Mouse (Mus musculus) midbrain, postnatal 0 days (tissue): ENCODE results near the gene Osmr. TPM values are rescaled to one million over a fixed set of nuclear protein-coding genes. Genes with fewer than 3 reads are reported as not detected.

ENCODE experiments used
- ATAC-seq: fragments of 200-750 bp; cut with Nextera tagmentation; 2 replicates; pipeline ENCODE4 v1.8.0; 2017; ENCODE audit warnings: moderate number of reproducible peaks, mild to moderate bottlenecking, moderate TSS enrichment, moderate library complexity; ENCODE audit not compliant: low FRiP score
- DNase-seq: peaks from one replicate; pipeline ENCODE4 v3.0.0-alpha.2; 2015; ENCODE audit warnings: low spot score
- H3K27ac ChIP-seq: fragments of 300-500 bp; sonication (generic); 2 replicates; pipeline ENCODE4 v1.5.1; 2014; ENCODE audit warnings: low read depth, mild to moderate bottlenecking, low read length, mixed read lengths
- H3K27me3 ChIP-seq: fragments of 300-500 bp; sonication (generic); 2 replicates; pipeline ENCODE4 v1.6.1; 2014; ENCODE audit warnings: low read length, control low read depth, mixed read lengths; ENCODE audit not compliant: insufficient read depth
- H3K36me3 ChIP-seq: fragments of 300-500 bp; sonication (generic); 2 replicates; pipeline ENCODE4 v1.6.1; 2014; ENCODE audit warnings: low read length, control low read depth, mixed read lengths; ENCODE audit not compliant: insufficient read depth
- H3K4me1 ChIP-seq: fragments of 300-500 bp; sonication (generic); 2 replicates; pipeline ENCODE4 v1.6.1; 2014; ENCODE audit warnings: mild to moderate bottlenecking, control low read depth, antibody characterized with exemption, low read length, mixed read lengths; ENCODE audit not compliant: insufficient read depth
- H3K4me2 ChIP-seq: fragments of 300-500 bp; sonication (generic); 2 replicates; pipeline ENCODE4 v1.6.1; 2014; ENCODE audit warnings: low read depth, mild to moderate bottlenecking, low read length, mixed read lengths; ENCODE audit not compliant: poor library complexity, severe bottlenecking
- H3K4me3 ChIP-seq: fragments of 300-500 bp; sonication (generic); 2 replicates; pipeline ENCODE4 v1.5.1; 2014; ENCODE audit warnings: low read depth, mild to moderate bottlenecking, low read length, moderate library complexity
- H3K9ac ChIP-seq: fragments of 300-500 bp; sonication (generic); replicated peaks from 2 replicates; pipeline ENCODE4 v1.6.1; 2014; ENCODE audit warnings: mild to moderate bottlenecking, low read length, moderate library complexity, mixed read lengths; ENCODE audit not compliant: poor library complexity, severe bottlenecking
- H3K9me3 ChIP-seq: fragments of 300-500 bp; sonication (generic); 2 replicates; pipeline ENCODE4 v1.6.1; 2016; ENCODE audit warnings: low read length, control low read depth
- CTCF ChIP-seq: IDR thresholded peaks from 2 replicates; pipeline ENCODE4 v1.5.1; 2016; ENCODE audit warnings: antibody characterized with exemption, mild to moderate bottlenecking
- WGBS: fragments of 180-500 bp; shearing (Covaris S2); extraction: QIAGEN DNeasy Blood & Tissue Kit; methylation state at CpG from one replicate; pipeline ENCODE4 v1.1.7; 2014; 5-methylcytosine and 5-hydroxymethylcytosine counted together
- polyA plus RNA-seq: library from polyadenylated mRNA; unstranded; fragments of >200 nt; fragmentation: Nextera tagmentation; extraction: Ambion mirVana; gene quantifications from 2 replicates; pipeline ENCODE4 v1.2.1, GENCODE M21; 2015
- total RNA-seq: library from RNA; depleted of rRNA; stranded (reverse); fragments of >200 nt; gene quantifications from 2 replicates; pipeline ENCODE4 v1.2.3, GENCODE M21; 2014

Osmr gene
- total and polyA plus RNA-seq, 2 experiments from 2014 or later, result 1.8 to 2.0 TPM

DNA sequence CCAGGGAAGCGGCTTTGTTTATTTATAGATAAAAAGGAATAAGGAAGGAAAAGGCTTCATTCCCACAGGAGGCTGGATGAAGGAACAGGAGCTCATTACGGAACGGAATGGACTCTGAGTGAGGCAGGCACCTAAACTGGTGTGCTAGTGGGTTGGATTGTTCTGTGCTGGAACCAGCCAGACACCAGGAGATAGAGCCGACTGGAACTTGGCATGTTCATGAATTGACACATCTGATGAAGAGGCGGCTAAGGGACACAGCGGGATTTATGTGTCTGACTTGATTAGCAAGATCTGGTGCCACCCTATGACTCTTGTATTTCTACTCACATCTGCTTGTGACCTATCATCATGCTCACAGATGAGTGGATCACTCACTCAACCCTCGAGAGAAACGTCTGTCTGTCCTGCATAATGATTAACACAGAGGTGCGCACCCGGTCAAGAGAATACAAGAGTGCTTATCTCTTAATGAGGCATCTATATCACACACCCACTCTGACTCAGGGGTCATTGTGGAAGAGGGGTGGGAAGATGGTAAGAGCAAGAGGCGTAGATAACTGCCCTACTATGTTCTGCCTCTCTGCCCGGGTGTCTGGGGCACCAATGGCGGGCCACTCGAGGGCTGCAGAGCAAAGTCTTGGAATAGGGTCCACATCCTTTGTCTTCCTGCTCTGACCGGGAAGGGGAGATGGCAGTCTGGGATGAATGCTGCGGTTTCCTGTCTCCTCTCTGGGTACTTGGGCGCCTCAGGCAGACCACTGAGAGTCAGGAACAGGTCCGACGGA, 31.7 kb upstream of the Osmr start:
- Histone ChIP-seq H3K27me3 (no peaks in the 10 kb centered on the region), H3K4me1 (no peaks in the 10 kb centered on the region), H3K4me3 (no peak overlapping the region), H3K4me2 (no peak overlapping the region), H3K9ac (no peak overlapping the region), H3K27ac (no peak overlapping the region), H3K36me3 (no peaks in the 10 kb centered on the region), H3K9me3 (no peaks in the 10 kb centered on the region)
- TF ChIP-seq CTCF, result no peak
- ATAC-seq (no peak), DNase-seq (no peak)
- 86% methylated on average over 19 of the region's 19 CpGs for WGBS

DNA sequence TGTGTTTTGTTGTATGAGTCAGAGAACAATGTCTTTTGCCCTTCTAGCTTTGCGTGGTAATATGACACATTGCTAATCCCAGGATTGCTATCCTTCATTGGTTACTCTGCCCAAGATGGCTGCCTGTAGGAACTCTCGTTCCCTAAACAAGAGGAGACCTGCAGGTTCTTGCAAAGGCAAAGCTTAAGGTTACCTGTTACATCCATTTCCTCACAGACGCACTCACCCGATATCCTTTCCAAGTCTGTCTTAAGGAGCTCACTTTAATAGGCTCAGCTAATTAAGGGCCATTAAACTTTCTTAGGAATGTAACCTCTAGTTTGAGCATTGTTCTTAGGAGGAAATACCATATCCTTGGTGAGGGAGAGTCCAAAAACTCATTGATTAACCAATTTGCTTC, 31.0 kb upstream of the Osmr start:
- TF ChIP-seq CTCF, result no peak
- H3K9me3 ChIP-seq, result no peaks in the 10 kb centered on the region
- DNase-seq (no peak), ATAC-seq (no peak)
- H3K36me3 ChIP-seq, result no peaks in the 10 kb centered on the region
- H3K4me3 ChIP-seq, result no peak overlapping the region
- no peak overlapping the region for H3K27ac ChIP-seq
- no peaks in the 10 kb centered on the region for H3K27me3 ChIP-seq
- no peak overlapping the region for H3K9ac ChIP-seq
- WGBS, result 93% methylated on average over 4 of the region's 4 CpGs
- no peak overlapping the region for H3K4me2 ChIP-seq
- H3K4me1 ChIP-seq, result no peaks in the 10 kb centered on the region

DNA sequence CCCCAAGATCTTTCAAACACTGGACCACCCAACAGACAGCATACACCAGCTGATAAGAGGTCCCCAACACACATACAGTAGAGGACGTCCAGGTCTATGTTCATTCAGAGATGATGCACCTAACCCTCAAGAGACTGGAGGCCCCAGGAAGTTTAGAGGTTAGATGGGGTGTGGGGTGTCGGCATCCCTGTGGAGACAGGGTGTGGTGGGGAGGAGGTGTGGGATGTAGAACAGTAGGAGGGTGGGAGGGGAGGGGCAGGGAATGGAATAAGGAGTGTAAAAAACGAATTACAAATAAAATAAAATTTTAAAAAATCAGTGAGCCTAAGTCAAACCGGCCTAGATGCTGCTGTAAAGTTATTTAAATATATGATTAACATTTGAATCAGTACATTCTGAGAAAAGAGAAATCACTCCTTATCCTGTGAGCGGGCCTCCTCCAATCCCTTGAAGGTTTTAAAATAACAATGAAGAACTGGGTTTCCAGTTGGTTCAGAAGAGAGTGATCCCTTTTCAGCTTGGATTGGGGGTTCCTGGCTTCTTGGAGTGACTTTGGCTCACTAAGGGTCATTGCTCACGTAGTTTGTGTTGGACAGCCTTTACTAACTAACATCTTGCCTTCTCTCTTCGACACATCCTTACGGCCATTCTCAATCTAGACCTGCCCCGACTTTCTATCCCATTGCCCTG, 28.7 kb upstream of the Osmr start:
- Histone ChIP-seq H3K4me1 (no peaks in the 10 kb centered on the region), H3K4me2 (no peak overlapping the region), H3K36me3 (no peaks in the 10 kb centered on the region), H3K9me3 (no peaks in the 10 kb centered on the region), H3K27ac (no peak overlapping the region), H3K4me3 (no peak overlapping the region), H3K27me3 (no peaks in the 10 kb centered on the region), H3K9ac (no peak overlapping the region)
- 72% methylated on average over 9 of the region's 9 CpGs for WGBS
- ATAC-seq (no peak), DNase-seq (no peak)
- no peak for TF ChIP-seq CTCF

DNA sequence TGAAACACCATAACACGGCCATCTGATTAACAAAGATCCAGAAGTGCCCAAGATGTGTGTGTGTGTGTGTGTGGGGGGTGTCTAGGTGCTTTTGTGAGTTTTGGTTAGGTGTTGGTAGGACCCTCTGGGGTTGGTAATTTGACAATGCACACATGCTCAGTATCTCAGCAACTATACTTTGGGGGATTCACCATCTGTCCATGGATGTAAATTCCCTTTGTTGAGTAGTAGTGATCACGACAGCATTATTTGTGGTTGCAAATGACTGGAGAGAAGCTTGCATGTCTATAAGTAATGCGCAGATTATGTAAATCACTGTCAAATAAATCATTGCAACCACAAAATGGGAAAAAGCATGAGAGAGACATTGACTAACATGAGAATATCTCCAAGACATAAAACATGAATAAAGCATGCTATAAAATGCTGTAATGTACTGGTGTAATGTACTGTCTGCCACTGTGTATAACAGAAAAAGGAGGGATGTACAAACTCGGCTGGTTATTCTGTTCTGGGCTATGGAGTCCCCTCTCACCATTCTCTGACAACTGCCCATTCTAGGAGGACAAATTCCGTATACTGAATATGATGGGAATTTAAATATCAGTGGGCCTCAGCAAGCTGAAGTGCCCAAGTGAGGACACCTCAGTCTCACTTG, 27.3 kb upstream of the Osmr start:
- 67% methylated on average over 5 of the region's 5 CpGs for WGBS
- Histone ChIP-seq H3K4me2 (no peak overlapping the region), H3K27me3 (no peaks in the 10 kb centered on the region), H3K4me1 (no peaks in the 10 kb centered on the region), H3K9me3 (no peaks in the 10 kb centered on the region), H3K27ac (no peak overlapping the region), H3K36me3 (no peaks in the 10 kb centered on the region), H3K4me3 (no peak overlapping the region), H3K9ac (no peak overlapping the region)
- no peak for DNase-seq
- ATAC-seq, result no peak
- TF ChIP-seq CTCF, result no peak

DNA sequence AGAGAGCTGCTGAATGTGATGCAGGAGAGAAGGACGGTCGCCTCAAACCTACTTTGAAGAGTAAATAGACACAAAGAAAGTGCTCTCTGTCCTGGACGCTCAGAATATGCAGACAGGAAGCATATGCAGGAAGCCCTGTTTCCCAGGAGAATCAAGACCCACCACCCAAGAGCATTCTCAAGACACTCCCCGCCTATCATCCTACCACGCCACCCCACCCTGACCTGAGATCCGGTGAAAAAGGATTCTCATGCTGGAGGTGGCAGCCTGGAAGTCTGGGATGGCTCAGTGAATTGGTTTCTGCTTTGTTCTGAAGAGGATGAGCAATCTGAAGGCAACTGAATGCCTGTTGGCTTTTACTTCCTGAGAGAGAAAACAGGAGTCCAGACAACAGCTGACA, 26.5 kb upstream of the Osmr start:
- 83% methylated on average over 6 of the region's 6 CpGs for WGBS
- no peak overlapping the region for H3K4me2 ChIP-seq
- no peaks in the 10 kb centered on the region for H3K9me3 ChIP-seq
- H3K36me3 ChIP-seq, result no peaks in the 10 kb centered on the region
- H3K27me3 ChIP-seq, result no peaks in the 10 kb centered on the region
- no peaks in the 10 kb centered on the region for H3K4me1 ChIP-seq
- H3K9ac ChIP-seq, result no peak overlapping the region
- no peak for DNase-seq
- no peak for TF ChIP-seq CTCF
- H3K4me3 ChIP-seq, result no peak overlapping the region
- H3K27ac ChIP-seq, result no peak overlapping the region
- ATAC-seq, result no peak

DNA sequence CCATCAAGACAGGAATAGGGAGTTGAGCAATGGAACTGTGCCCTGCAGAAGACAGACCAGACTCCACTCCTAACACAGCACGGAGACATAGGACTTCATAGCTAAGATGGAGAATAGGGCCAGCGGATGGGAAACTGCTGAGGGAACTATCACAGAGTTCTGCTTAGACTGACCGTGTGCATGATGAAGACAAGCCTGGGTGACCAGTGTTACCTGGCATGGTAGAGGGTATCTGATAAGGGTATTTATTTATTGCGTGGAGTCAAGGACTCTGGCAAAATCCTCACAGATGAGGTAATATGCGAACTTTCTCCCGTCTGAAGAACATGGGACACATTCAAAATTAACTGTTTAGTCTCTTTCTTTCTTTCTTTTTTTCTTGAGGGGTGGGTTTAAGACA, 9.5 kb upstream of the Osmr start:
- ATAC-seq, result no peak
- H3K4me2 ChIP-seq, result no peak overlapping the region
- no peak overlapping the region for H3K27ac ChIP-seq
- TF ChIP-seq CTCF, result no peak
- H3K9ac ChIP-seq, result no peak overlapping the region
- H3K4me1 ChIP-seq, result no peaks in the 10 kb centered on the region
- H3K27me3 ChIP-seq, result no peaks in the 10 kb centered on the region
- no peaks in the 10 kb centered on the region for H3K36me3 ChIP-seq
- no peak for DNase-seq
- H3K9me3 ChIP-seq, result no peaks in the 10 kb centered on the region
- no peak overlapping the region for H3K4me3 ChIP-seq
- WGBS, result 86% methylated on average over 6 of the region's 6 CpGs
